Mouse (Mus musculus) A20 (cell line): Measurements from ENCODE around the gene Nepn.
A peak's percentile ranks its signal among the peaks of the same experiment; 100 is the strongest.

Experiments used
- DNase-seq: peaks from one replicate; pipeline ENCODE4 v3.0.0-alpha.2; 2011; ENCODE audit warnings: low read depth, low spot score

The Nepn gene

GRCm38 (mm10) chr10:52399722-52400121, 10.9 kb downstream of the Nepn start:
- no peak for DNase-seq

- no peak for DNase-seq
These were observed 16.4 kb downstream of the Nepn start for GRCm38 (mm10) chr10:52405160-52405559.

GRCm38 (mm10) chr10:52407526-52407925, 18.8 kb downstream of the Nepn start:
- no peak for DNase-seq

- no peak for DNase-seq
These were observed 26.2 kb downstream of the Nepn start for GRCm38 (mm10) chr10:52415020-52415419.

GRCm38 (mm10) chr10:52416458-52416857, 27.7 kb downstream of the Nepn start:
- no peak for DNase-seq

- DNase-seq, result peak; percentile 96
These were observed 28.7 kb downstream of the Nepn start, which contains the start of gene Nus1 for GRCm38 (mm10) chr10:52417299-52417997. Gene Nus1, plus strand, starts transcription at chr10:52417547.

- peak; percentile 72 for DNase-seq
These were observed 29.5 kb downstream of the Nepn start for GRCm38 (mm10) chr10:52417998-52418860.

- no peak for DNase-seq
These were observed 30.2 kb downstream of the Nepn start for GRCm38 (mm10) chr10:52418931-52419330.

GRCm38 (mm10) chr10:52419402-52419801, 30.6 kb downstream of the Nepn start:
- no peak for DNase-seq

- no peak for DNase-seq
These were observed 31.8 kb downstream of the Nepn start for GRCm38 (mm10) chr10:52420526-52420925.

GRCm38 (mm10) chr10:52421716-52422115, 32.9 kb downstream of the Nepn start:
- DNase-seq, result no peak

GRCm38 (mm10) chr10:52423097-52423496, 34.3 kb downstream of the Nepn start:
- peak; percentile 54 for DNase-seq

GRCm38 (mm10) chr10:52426314-52426980, 37.7 kb downstream of the Nepn start:
- no peak for DNase-seq

GRCm38 (mm10) chr10:52427634-52428415, 39.1 kb downstream of the Nepn start:
- DNase-seq, result no peak

- DNase-seq, result no peak
These were observed 42.2 kb downstream of the Nepn start for GRCm38 (mm10) chr10:52430953-52431352.

GRCm38 (mm10) chr10:52434836-52435235, 46.1 kb downstream of the Nepn start:
- DNase-seq, result no peak
